Mouse (Mus musculus) liver, adult 2 months (tissue): ENCODE measurements at regions not wholly inside any gene's neighbourhood (a gene's known extent, or its start where the extent isn't known, plus 50 kb on each side); places are given as distances from the start of the nearest gene placed in this dataset.

ENCODE experiments used
- CTCF ChIP-seq: fragments of 200-500 bp; IDR thresholded peaks from 2 replicates; pipeline ENCODE4 v1.5.1; 2011; ENCODE audit warnings: low read depth, low read length, control low read depth
- POLR2A ChIP-seq: fragments of 200-500 bp; IDR thresholded peaks from 2 replicates; pipeline ENCODE4 v1.6.1; 2011; ENCODE audit warnings: low read length, control low read depth; ENCODE audit not compliant: insufficient read depth; ENCODE audit errors: extremely low read depth

GRCm38 (mm10) chr10:25082930-25083329 lies 155.6 kb upstream of the Arg1 start:
- TF ChIP-seq POLR2A (no peak), CTCF (no peak)
